Mouse (Mus musculus) midbrain, embryonic 12.5 days (tissue): ENCODE data around the gene Rufy2. TPM values are rescaled to one million over a fixed set of nuclear protein-coding genes. Genes with fewer than 3 reads are reported as not detected.

Experiments used
- ATAC-seq: fragments of 200-750 bp; cut with Nextera tagmentation; 2 replicates; pipeline ENCODE4 v1.8.0; 2017; ENCODE audit warnings: low read depth, moderate TSS enrichment, moderate library complexity; ENCODE audit not compliant: low FRiP score
- H3K27ac ChIP-seq: fragments of 300-500 bp; sonication (generic); replicated peaks from 2 replicates; pipeline ENCODE4 v1.5.1; 2016; ENCODE audit warnings: mild to moderate bottlenecking
- H3K27me3 ChIP-seq: fragments of 300-500 bp; sonication (generic); 2 replicates; pipeline ENCODE4 v1.6.1; 2016; ENCODE audit warnings: mild to moderate bottlenecking
- H3K36me3 ChIP-seq: fragments of 300-500 bp; sonication (generic); 2 replicates; pipeline ENCODE4 v1.6.1; 2016
- H3K4me1 ChIP-seq: fragments of 300-500 bp; sonication (generic); 2 replicates; pipeline ENCODE4 v1.6.1; 2016
- H3K4me2 ChIP-seq: fragments of 300-500 bp; sonication (generic); replicated peaks from 2 replicates; pipeline ENCODE4 v1.6.1; 2016; ENCODE audit warnings: mild to moderate bottlenecking, moderate library complexity
- H3K4me3 ChIP-seq: fragments of 300-500 bp; sonication (generic); 2 replicates; pipeline ENCODE4 v1.5.1; 2016; ENCODE audit warnings: mild to moderate bottlenecking
- H3K9ac ChIP-seq: fragments of 300-500 bp; sonication (generic); replicated peaks from 2 replicates; pipeline ENCODE4 v1.6.1; 2016; ENCODE audit warnings: mild to moderate bottlenecking, moderate library complexity
- H3K9me3 ChIP-seq: fragments of 300-500 bp; sonication (generic); 2 replicates; pipeline ENCODE4 v1.6.1; 2016; ENCODE audit warnings: mild to moderate bottlenecking
- WGBS: fragments of 180-500 bp; shearing (Covaris S2); methylation state at CpG from one replicate; pipeline ENCODE4 v1.1.7; 2016; 5-methylcytosine and 5-hydroxymethylcytosine counted together
- polyA plus RNA-seq: library from polyadenylated mRNA; unstranded; fragments of >200 nt; fragmentation: Nextera tagmentation; extraction: Ambion mirVana; gene quantifications from 2 replicates; pipeline ENCODE4 v1.2.1, GENCODE M21; 2016

The Rufy2 gene
- polyA plus RNA-seq, 1 experiment from 2014 or later: 38.3 TPM

DNA sequence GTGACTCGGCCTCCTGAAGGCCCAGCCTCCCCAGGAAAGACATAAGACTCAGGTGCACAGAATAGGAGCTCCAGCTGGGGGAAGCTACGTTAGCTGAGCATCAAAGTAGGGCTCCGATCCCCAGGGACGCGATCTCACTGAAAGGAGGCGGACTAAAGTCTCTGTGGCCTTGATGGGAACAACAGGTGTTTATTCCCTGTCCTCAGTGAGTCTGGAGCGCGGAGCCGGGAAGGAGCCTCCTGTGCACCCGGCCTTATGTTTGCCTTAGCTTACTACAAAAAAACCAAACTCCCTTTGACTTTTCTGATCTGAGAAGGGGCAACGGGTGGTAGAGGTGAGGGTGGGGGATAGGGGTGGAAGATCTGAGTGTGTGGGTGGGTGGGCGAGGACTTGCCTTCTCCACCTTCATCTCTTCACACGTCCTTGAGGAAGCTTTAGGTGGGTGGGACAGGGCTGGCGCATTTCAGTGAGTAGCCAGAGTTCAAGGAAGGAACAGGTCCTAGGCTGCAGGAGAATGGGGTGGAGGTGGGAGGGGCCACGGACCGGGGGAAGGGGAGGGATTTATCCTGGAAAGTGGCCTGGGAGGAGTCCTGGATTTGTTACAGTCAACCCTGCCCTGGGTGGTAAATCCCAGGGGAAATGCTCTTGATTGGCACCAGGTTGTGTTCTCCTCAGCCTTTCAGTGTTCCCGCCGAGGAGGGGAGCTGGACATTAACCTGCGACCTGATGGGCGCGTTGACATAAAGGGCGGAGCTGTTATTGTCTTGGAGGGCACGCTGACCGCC lies 77.1 kb downstream of the Rufy2 start:
- WGBS: 43% methylated on average over 24 of the region's 24 CpGs
- no peak overlapping the region for H3K4me3 ChIP-seq
- ATAC-seq: no peak; the same call in 1 of the 2 replicates

DNA sequence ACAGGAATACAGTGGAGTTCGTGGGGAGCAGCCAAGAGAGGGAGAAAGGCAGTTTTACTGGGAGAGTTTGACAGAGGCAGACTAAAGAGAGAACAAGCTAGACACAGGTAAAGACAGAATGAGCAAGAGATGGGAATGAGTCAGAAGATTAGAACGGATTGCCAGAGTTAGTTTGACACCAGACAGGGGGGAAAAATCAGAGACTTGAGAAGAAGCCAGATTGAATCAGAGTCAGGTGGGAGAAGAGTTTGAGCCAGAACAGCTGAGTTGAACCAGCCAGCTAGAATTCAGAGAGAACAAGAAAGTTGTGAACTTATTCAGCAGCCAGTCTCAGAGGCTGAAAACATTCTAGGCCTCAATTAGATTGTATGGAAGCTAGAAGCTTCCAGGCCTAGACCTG lies 79.8 kb downstream of the Rufy2 start, which contains the start of gene Pbld1:
Pbld1 (plus strand) TSS at position 301 of the 400 bp plus-strand sequence.
- Histone ChIP-seq H3K27ac (no peak within 1 kb of the TSS), H3K36me3 (no peaks in the 10 kb centered on the region), H3K9ac (no peak within 1 kb of the TSS), H3K4me3 (no peak within 1 kb of the TSS), H3K9me3 (no peaks in the 10 kb centered on the region), H3K4me1 (peaks cover 3% of the 10 kb centered on the region; the same call in 1 of the 2 replicates), H3K27me3 (no peaks in the 10 kb centered on the region), H3K4me2 (no peak within 1 kb of the TSS)
- no peak for ATAC-seq
- WGBS: 90% methylated on average over 2 of the region's 2 CpGs

More for the DNA sequence above, 77.1 kb downstream of the Rufy2 start:
- Histone ChIP-seq H3K27ac (no peak overlapping the region), H3K4me2 (no peak overlapping the region), H3K9ac (no peak overlapping the region), H3K27me3 (no peaks in the 10 kb centered on the region), H3K9me3 (no peaks in the 10 kb centered on the region), H3K4me1 (no peaks in the 10 kb centered on the region), H3K36me3 (no peaks in the 10 kb centered on the region)

DNA sequence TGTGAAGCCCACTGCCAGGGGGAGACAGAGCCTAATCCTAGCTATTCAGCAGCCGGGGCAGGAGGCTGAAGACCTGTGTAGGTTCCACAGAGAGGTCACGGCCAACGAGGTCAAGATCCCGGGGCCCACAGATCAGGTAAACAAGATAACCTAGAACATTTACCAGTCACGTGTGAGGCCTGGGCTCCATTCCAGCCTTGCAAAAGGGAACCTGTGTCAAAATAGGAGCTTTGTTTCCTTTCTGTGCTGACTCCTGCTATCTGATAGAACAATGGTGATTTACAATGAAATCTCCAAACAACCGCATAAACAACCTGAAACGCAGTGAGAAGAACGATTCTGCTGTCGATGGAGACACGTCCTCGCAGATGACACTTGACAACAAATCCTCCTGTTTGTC lies 80.4 kb downstream of the Rufy2 start:
- no peak for ATAC-seq
- Histone ChIP-seq H3K4me3 (no peak overlapping the region), H3K9me3 (no peaks in the 10 kb centered on the region), H3K27ac (no peak overlapping the region), H3K27me3 (no peaks in the 10 kb centered on the region), H3K36me3 (no peaks in the 10 kb centered on the region), H3K9ac (no peak overlapping the region), H3K4me1 (peaks cover 3% of the 10 kb centered on the region; the same call in 1 of the 2 replicates), H3K4me2 (no peak overlapping the region)
- 80% methylated on average over 11 of the region's 11 CpGs for WGBS

DNA sequence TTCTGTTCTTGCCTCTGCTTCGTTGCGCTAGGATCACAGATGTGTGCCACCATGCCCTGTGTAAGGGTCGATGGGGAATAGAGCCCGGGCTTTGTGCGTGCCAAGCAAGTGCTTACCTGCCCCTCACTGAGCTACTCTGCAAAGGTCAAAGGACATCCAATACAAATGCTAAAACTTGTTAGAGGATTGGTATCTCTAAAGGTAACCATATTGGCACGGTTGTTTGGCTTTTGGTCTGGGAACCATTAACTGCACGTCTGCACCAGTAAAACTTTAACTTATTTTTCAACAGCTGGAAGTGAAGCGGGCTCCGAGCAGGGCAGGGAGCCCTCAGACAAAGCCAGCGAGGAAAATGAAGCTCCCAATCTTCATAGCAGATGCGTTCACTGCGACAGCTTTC lies 81.2 kb downstream of the Rufy2 start:
- WGBS: 78% methylated on average over 12 of the region's 12 CpGs

DNA sequence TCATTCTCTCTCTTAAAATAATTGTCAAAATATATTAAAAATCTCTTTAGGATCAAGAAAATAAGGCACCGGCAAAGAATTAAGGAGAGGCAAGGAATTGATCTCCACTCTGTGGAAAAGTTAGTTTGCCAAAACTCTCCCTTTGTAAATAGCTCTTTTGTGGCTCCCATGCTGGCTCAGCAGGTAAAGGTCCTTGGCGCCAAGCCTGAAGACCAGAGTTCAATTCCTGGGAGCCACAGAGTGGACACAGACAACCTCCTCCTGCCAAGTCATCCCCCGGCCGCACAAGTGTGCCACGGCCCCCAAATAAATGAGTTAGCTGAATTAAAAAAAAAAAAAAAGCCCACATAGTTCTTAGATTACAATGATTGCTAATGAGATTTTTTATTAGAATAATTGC lies 82.7 kb downstream of the Rufy2 start:
- Histone ChIP-seq H3K27me3 (no peaks in the 10 kb centered on the region), H3K9me3 (no peaks in the 10 kb centered on the region), H3K27ac (no peak overlapping the region), H3K4me2 (no peak overlapping the region), H3K9ac (no peak overlapping the region), H3K36me3 (no peaks in the 10 kb centered on the region), H3K4me3 (no peak overlapping the region), H3K4me1 (peaks cover 5% of the 10 kb centered on the region; the same call in 1 of the 2 replicates)
- WGBS: 97% methylated on average over 5 of the region's 5 CpGs
- no peak for ATAC-seq

More for the DNA sequence above, 81.2 kb downstream of the Rufy2 start:
- H3K4me2 ChIP-seq: no peak overlapping the region
- H3K9me3 ChIP-seq: no peaks in the 10 kb centered on the region
- H3K4me1 ChIP-seq: peaks cover 5% of the 10 kb centered on the region; the same call in 1 of the 2 replicates
- H3K27me3 ChIP-seq: no peaks in the 10 kb centered on the region
- H3K36me3 ChIP-seq: no peaks in the 10 kb centered on the region
- no peak overlapping the region for H3K9ac ChIP-seq
- no peak for ATAC-seq
- H3K4me3 ChIP-seq: no peak overlapping the region
- H3K27ac ChIP-seq: no peak overlapping the region

DNA sequence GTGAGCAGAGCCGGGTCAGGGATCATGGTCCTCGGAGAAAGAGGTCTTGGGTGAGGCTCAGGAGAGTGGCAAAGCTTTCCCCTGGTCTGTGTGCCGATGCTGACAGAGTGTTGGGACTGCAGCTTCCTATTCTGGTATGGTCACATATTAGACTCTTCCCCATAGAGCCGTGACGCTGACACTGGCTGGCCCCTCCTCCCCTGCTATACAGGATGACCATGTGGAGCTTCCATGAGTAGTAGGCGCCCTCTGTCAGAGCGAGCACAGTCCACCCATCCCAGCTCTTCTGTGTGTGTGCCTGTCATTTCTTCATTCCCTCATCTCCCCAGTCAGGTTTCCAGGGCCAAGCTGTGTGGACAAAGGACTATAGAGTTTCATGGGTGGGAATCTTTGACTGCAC lies 83.3 kb downstream of the Rufy2 start:
- Histone ChIP-seq H3K36me3 (no peaks in the 10 kb centered on the region), H3K4me3 (no peak overlapping the region), H3K9me3 (no peaks in the 10 kb centered on the region), H3K4me2 (no peak overlapping the region), H3K4me1 (peaks cover 5% of the 10 kb centered on the region; the same call in 1 of the 2 replicates), H3K27ac (no peak overlapping the region), H3K9ac (no peak overlapping the region), H3K27me3 (no peaks in the 10 kb centered on the region)
- no peak; the same call in 1 of the 2 replicates for ATAC-seq
- WGBS: 75% methylated on average over 7 of the region's 7 CpGs

DNA sequence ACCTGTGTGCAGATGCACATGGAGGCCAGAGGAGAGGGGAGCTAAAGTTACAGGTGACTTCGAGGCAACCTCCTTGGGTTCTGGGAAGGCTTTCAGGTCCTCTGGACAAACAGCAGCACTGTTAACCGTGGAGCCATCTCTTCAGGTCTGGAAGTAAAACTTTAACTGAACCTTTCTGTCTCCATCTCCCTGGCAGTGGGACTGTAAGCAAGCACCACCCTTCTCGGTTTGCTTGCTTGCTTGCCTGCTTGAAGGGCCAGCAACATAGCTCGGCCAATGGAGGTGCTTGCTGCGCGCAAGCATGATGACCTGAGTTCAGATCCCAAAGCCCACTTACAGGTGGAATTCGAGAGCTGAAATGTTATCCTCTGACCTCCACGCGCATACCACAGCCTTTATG lies 84.5 kb downstream of the Rufy2 start:
- H3K4me3 ChIP-seq: no peak overlapping the region
- H3K9ac ChIP-seq: no peak overlapping the region
- WGBS: 85% methylated on average over 9 of the region's 9 CpGs

DNA sequence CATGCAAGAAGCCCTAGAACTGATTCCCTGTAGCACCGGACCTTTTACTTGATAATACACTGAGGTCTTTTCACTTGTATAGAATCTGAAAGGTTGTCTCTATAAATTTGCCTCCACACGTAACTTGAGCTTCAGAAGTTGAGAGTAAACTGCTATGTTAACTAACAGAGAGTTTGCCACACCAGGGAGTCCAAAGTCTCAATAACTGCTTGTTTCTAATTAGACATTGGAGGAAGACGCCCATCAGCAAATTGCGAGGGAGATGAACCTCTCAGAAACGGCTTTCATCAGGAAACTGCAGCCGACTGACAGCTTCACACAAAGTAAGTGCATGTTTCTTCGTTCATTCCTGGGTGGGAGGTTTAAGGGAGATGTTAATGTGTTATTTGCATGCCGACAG lies 85.5 kb downstream of the Rufy2 start:
- Histone ChIP-seq H3K4me1 (peaks cover 5% of the 10 kb centered on the region; the same call in 1 of the 2 replicates), H3K27ac (no peak overlapping the region), H3K4me3 (no peak overlapping the region), H3K9ac (no peak overlapping the region), H3K27me3 (no peaks in the 10 kb centered on the region), H3K36me3 (no peaks in the 10 kb centered on the region), H3K4me2 (no peak overlapping the region), H3K9me3 (no peaks in the 10 kb centered on the region)
- no peak for ATAC-seq
- 60% methylated on average over 8 of the region's 8 CpGs for WGBS

More for the DNA sequence above, 84.5 kb downstream of the Rufy2 start:
- Histone ChIP-seq H3K4me1 (peaks cover 5% of the 10 kb centered on the region; the same call in 1 of the 2 replicates), H3K4me2 (no peak overlapping the region), H3K36me3 (no peaks in the 10 kb centered on the region), H3K9me3 (no peaks in the 10 kb centered on the region), H3K27ac (no peak overlapping the region), H3K27me3 (no peaks in the 10 kb centered on the region)
- no peak for ATAC-seq

DNA sequence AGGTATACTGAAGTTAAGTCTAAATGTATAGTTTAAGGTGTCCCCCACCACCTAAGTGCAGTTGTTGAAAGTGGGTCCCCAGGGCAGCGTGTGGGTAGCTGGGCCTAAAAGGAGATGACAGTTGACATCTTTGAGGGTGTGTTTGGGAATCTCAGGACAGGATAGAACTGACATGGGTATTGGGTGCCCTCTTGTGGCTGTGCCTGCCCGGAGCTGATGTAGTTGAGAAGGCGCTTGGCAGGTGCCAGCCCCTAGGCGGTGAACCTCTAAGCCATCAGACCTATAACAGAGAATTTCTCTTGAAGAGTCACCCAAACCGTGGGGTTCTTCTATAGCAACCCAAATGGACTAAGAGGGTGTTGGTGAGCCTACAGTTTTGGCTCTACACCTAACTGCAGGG lies 86.0 kb downstream of the Rufy2 start:
- no peak overlapping the region for H3K9ac ChIP-seq
- peaks cover 5% of the 10 kb centered on the region; the same call in 1 of the 2 replicates for H3K4me1 ChIP-seq
- H3K4me3 ChIP-seq: no peak overlapping the region
- ATAC-seq: peak; percentile 90
- no peaks in the 10 kb centered on the region for H3K27me3 ChIP-seq
- 2% methylated on average over 5 of the region's 5 CpGs for WGBS
- H3K4me2 ChIP-seq: no peak overlapping the region
- no peak overlapping the region for H3K27ac ChIP-seq
- no peaks in the 10 kb centered on the region for H3K36me3 ChIP-seq
- no peaks in the 10 kb centered on the region for H3K9me3 ChIP-seq

Other genes starting within 250 kb of the Rufy2 start
- gene Ccar1, start 187.9 kb upstream of the Rufy2 start, polyA plus RNA-seq: 151 and 157 TPM in 2 replicates
- gene Tet1, start 71.2 kb upstream of the Rufy2 start, polyA plus RNA-seq: 35.2 and 35.6 TPM in 2 replicates
- gene Slc25a16, start 59.6 kb upstream of the Rufy2 start, polyA plus RNA-seq: 10.5 and 12.8 TPM in 2 replicates
- 18.0 and 18.7 TPM in 2 replicates for gene Dna2, start 33.2 kb upstream of the Rufy2 start, polyA plus RNA-seq
- 265 and 271 TPM in 2 replicates for gene Hnrnph3, start 44.0 kb downstream of the Rufy2 start, polyA plus RNA-seq
- gene Pbld2, start 44.1 kb downstream of the Rufy2 start, polyA plus RNA-seq: 1.0 and 1.2 TPM in 2 replicates
- 1.2 TPM in 2 replicates for gene Pbld1, start 79.9 kb downstream of the Rufy2 start, polyA plus RNA-seq
- 0.70 and 1.5 TPM in 2 replicates for gene Atoh7, start 119.4 kb downstream of the Rufy2 start, polyA plus RNA-seq
- gene Mypn, start 223.7 kb downstream of the Rufy2 start, polyA plus RNA-seq: 0.08 and 0.13 TPM in 2 replicates